Mouse (Mus musculus) midbrain, embryonic 12.5 days (tissue): ENCODE measurements around the gene Ssh2. TPM values are rescaled to one million over a fixed set of nuclear protein-coding genes. Genes with fewer than 3 reads are reported as not detected.

Experiments used
- ATAC-seq: fragments of 200-750 bp; cut with Nextera tagmentation; 2 replicates; pipeline ENCODE4 v1.8.0; 2017; ENCODE audit warnings: low read depth, moderate TSS enrichment, moderate library complexity; ENCODE audit not compliant: low FRiP score
- H3K27ac ChIP-seq: fragments of 300-500 bp; sonication (generic); replicated peaks from 2 replicates; pipeline ENCODE4 v1.5.1; 2016; ENCODE audit warnings: mild to moderate bottlenecking
- H3K27me3 ChIP-seq: fragments of 300-500 bp; sonication (generic); 2 replicates; pipeline ENCODE4 v1.6.1; 2016; ENCODE audit warnings: mild to moderate bottlenecking
- H3K36me3 ChIP-seq: fragments of 300-500 bp; sonication (generic); 2 replicates; pipeline ENCODE4 v1.6.1; 2016
- H3K4me1 ChIP-seq: fragments of 300-500 bp; sonication (generic); 2 replicates; pipeline ENCODE4 v1.6.1; 2016
- H3K4me2 ChIP-seq: fragments of 300-500 bp; sonication (generic); replicated peaks from 2 replicates; pipeline ENCODE4 v1.6.1; 2016; ENCODE audit warnings: mild to moderate bottlenecking, moderate library complexity
- H3K4me3 ChIP-seq: fragments of 300-500 bp; sonication (generic); 2 replicates; pipeline ENCODE4 v1.5.1; 2016; ENCODE audit warnings: mild to moderate bottlenecking
- H3K9ac ChIP-seq: fragments of 300-500 bp; sonication (generic); replicated peaks from 2 replicates; pipeline ENCODE4 v1.6.1; 2016; ENCODE audit warnings: mild to moderate bottlenecking, moderate library complexity
- H3K9me3 ChIP-seq: fragments of 300-500 bp; sonication (generic); 2 replicates; pipeline ENCODE4 v1.6.1; 2016; ENCODE audit warnings: mild to moderate bottlenecking
- WGBS: fragments of 180-500 bp; shearing (Covaris S2); methylation state at CpG from one replicate; pipeline ENCODE4 v1.1.7; 2016; 5-methylcytosine and 5-hydroxymethylcytosine counted together
- polyA plus RNA-seq: library from polyadenylated mRNA; unstranded; fragments of >200 nt; fragmentation: Nextera tagmentation; extraction: Ambion mirVana; gene quantifications from 2 replicates; pipeline ENCODE4 v1.2.1, GENCODE M21; 2016

Ssh2 gene
- polyA plus RNA-seq, 1 experiment from 2014 or later: 15.1 TPM

DNA sequence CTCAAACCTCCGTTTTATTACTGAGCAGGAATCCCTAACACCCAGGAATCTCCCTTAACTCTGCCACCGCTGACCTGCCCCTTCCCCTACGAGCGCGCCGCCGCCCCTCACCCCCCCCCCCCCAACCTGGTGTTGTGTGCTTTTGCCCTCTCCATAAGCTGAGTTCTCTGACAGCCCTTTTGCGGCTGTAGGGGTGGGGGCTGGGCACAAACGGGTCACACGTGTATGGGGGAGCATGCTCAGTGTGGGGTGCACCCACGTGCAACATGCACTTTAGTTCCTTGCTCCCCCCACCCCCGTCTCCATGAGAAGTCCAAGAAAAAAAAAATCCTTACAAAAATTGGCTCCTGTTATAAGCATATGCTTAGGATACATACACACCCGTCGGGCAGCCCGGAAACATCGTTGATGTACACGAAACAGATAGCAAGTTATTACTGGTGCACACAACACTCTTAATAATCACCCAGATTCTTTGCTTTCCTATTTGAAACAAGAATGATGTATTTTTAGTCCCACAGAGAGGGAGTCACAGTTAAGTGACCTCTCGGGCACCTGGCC is 276.3 kb downstream of the Ssh2 start:
- ATAC-seq: no peak
- no peaks in the 10 kb centered on the region for H3K36me3 ChIP-seq
- peak overlapping the region; percentile 63 for H3K9ac ChIP-seq
- H3K27me3 ChIP-seq: no peaks in the 10 kb centered on the region
- WGBS: under 1% methylated on average over 14 of the region's 18 CpGs
- H3K4me3 ChIP-seq: peak overlapping the region; percentile 97
- peaks cover 74% of the 10 kb centered on the region for H3K4me1 ChIP-seq
- H3K4me2 ChIP-seq: peak overlapping the region; percentile 80
- no peaks in the 10 kb centered on the region for H3K9me3 ChIP-seq
- peak overlapping the region; percentile 82 for H3K27ac ChIP-seq

DNA sequence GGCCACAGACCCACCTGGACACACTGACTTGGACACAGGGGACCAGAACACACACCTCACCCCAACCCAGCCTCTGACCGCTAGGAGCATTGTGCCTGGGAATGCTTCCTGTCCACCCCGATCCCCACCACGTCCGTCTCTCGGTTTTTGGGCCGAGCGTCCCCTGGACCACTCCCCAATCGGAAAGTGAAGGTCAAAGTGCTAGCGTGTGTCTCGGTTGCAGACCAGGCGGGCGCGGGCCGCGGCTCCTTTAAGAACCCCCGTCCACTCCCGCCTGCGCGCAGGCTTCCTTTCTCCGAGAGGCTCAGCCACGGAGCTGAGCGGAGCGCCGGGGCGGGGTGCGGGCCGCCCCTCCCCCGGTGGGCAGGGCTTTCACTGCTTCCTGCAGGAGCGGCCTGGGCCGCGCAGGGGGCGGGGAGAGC is 276.8 kb downstream of the Ssh2 start:
- Histone ChIP-seq H3K9me3 (no peaks in the 10 kb centered on the region), H3K27me3 (no peaks in the 10 kb centered on the region), H3K4me2 (peak overlapping the region; percentile 80), H3K4me1 (peaks cover 74% of the 10 kb centered on the region), H3K27ac (peak overlapping the region; percentile 82), H3K4me3 (peak overlapping the region; percentile 97), H3K36me3 (no peaks in the 10 kb centered on the region), H3K9ac (peak overlapping the region; percentile 63)
- WGBS: under 1% methylated on average over 29 of the region's 32 CpGs
- peak; percentile 66 for ATAC-seq

DNA sequence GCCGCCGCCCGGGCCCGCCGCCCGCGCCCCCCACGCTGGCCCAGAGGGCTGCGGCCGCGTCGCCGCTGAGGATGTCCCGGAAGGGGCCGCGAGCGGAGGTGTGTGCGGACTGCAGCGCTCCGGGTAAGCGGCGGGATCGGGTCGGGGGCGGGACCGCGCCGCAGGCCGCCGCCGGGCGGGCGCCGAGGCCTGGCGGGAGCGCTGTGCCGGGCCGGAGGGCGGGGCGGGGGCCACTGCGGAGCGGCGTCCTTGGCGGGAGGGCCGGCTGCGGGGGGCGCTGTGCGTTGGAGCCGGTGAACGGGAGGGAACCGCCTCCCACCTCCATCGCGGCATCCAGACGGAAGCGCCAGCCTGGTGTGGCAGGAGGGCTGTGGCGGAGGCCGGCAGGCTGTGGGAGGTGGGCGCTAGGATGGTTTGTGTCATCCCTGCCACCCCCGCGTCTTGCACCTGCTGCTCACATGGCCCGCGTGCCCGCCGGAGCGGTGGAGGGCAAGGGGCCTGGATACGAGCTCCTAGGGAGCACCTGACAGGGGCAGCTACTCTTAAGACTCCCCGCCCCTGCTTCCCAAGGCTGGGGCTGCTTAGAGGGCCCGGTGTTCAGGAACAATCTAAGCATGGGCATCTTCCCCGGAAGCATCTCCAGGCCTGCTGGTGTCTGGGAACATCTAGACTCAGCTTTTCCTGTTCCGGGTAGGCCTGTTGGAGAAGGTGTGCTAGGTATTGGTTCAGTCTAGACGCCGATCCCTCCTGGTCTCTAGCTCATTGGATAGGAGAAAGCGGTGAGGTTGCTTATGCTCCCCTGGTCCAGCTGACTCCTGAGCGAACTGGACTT is 277.6 kb downstream of the Ssh2 start, which contains the start of gene Git1:
Gene Git1, plus strand, starts transcription at position 51 of the 832 bp plus-strand sequence.
- Histone ChIP-seq H3K36me3 (no peaks in the 10 kb centered on the region), H3K4me2 (peak within 1 kb of the TSS; percentile 98), H3K27me3 (no peaks in the 10 kb centered on the region), H3K9me3 (no peaks in the 10 kb centered on the region), H3K4me3 (peak within 1 kb of the TSS; percentile 97), H3K27ac (peak within 1 kb of the TSS; percentile 89), H3K4me1 (peaks cover 71% of the 10 kb centered on the region), H3K9ac (peak within 1 kb of the TSS; percentile 97)
- ATAC-seq: no peak
- WGBS: 2% methylated on average over 57 of the region's 74 CpGs

DNA sequence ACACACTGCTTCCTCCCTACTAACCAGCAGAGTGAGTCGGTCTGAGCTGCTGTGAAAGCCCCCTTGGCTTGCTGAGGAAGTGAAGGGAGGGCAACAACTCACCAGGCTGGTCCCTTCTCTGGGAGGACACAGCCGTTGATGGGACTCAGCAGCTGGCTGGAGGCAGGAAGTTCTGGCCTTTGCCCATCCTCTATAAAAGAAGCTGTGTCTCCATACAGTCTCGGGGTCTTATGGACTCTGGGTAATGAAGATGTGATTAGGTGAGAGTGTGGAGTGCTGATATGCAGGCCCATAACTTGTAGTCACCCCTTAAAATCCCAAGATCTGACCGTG is 278.2 kb downstream of the Ssh2 start:
- Histone ChIP-seq H3K4me2 (peak overlapping the region; percentile 98), H3K4me3 (peak overlapping the region; percentile 97), H3K9ac (peak overlapping the region; percentile 97), H3K36me3 (peaks cover 5% of the 10 kb centered on the region), H3K27ac (peak overlapping the region; percentile 89), H3K9me3 (no peaks in the 10 kb centered on the region), H3K27me3 (no peaks in the 10 kb centered on the region), H3K4me1 (peaks cover 70% of the 10 kb centered on the region)
- no peak for ATAC-seq
- 38% methylated on average over 4 of the region's 4 CpGs for WGBS

DNA sequence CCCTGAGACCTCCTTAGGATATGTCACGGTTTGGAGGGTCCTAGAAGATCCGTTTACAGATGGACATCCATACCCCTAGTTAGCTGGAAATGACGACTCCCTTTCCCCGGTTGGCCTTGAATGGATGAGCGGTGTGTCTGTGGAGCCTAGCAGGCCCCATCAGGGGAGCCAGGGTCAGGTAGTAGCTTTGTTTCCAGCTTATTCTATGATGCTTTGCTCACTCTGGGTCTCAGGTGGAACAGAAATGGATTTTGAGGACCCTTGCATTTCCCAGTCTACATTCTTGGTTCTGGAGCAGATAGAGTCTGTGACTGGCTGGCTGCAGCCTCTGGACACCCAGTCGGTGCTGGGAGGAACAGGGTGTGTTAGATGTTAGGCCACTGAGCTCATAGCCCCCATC is 278.7 kb downstream of the Ssh2 start:
- peak overlapping the region; percentile 97 for H3K9ac ChIP-seq
- no peaks in the 10 kb centered on the region for H3K27me3 ChIP-seq
- H3K4me2 ChIP-seq: peak overlapping the region; percentile 98
- peak overlapping the region; percentile 97 for H3K4me3 ChIP-seq
- no peak overlapping the region for H3K27ac ChIP-seq
- 82% methylated on average over 6 of the region's 6 CpGs for WGBS
- no peaks in the 10 kb centered on the region for H3K9me3 ChIP-seq
- ATAC-seq: no peak
- peaks cover 10% of the 10 kb centered on the region for H3K36me3 ChIP-seq
- H3K4me1 ChIP-seq: peaks cover 70% of the 10 kb centered on the region

DNA sequence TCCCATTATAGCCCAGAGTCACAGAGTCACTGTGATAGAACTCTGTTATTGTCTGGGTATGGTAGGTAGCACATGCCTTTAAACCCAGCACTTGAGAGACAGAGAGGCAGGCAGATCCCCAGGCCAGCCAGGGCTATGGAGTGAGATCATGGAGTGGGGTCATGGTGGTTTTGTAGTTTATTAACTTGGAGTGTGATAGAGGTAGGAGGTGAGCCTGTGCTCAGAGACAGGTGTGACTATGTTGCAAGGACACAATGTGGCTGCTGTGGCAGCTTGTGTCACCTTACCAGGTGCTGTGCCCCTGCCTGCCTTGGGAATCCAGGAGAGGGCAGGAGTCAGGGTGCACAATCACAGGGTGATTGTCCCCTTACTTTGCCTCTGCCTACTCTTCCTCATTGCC is 279.4 kb downstream of the Ssh2 start:
- no peak overlapping the region for H3K4me2 ChIP-seq
- H3K4me1 ChIP-seq: peaks cover 70% of the 10 kb centered on the region
- no peak overlapping the region for H3K27ac ChIP-seq
- H3K9ac ChIP-seq: peak overlapping the region; percentile 97; the same call in 1 of the 2 replicates
- no peaks in the 10 kb centered on the region for H3K9me3 ChIP-seq
- H3K27me3 ChIP-seq: no peaks in the 10 kb centered on the region
- no peak for ATAC-seq
- H3K36me3 ChIP-seq: peaks cover 17% of the 10 kb centered on the region
- H3K4me3 ChIP-seq: no peak overlapping the region

DNA sequence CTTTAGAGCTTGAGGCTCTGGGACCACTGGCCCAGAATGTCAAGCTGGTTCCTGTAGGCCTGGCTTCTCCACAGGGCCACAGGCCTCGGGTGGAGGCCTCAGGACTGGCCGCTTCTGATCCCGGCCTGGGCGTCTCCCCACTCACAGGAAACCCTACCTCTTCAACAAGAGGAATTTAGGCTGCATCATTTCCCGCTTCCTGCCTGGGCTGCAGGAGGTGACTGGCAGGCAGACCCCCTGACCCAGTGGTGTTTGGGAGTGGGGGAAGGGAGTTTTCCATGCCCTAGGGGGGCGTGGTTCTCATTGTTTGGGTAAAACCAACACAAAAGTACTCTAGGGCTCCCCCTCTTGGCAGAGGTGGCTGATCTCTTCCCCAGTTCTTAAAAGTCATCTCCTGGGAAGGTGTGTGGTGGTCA is 281.3 kb downstream of the Ssh2 start:
- Histone ChIP-seq H3K4me2 (no peak overlapping the region), H3K27ac (peak overlapping the region; percentile 12; the same call in 1 of the 2 replicates), H3K9me3 (no peaks in the 10 kb centered on the region), H3K9ac (no peak overlapping the region), H3K4me3 (no peak overlapping the region), H3K27me3 (no peaks in the 10 kb centered on the region), H3K36me3 (peaks cover 27% of the 10 kb centered on the region), H3K4me1 (peaks cover 61% of the 10 kb centered on the region)
- 9% methylated on average over 6 of the region's 6 CpGs for WGBS
- no peak for ATAC-seq

DNA sequence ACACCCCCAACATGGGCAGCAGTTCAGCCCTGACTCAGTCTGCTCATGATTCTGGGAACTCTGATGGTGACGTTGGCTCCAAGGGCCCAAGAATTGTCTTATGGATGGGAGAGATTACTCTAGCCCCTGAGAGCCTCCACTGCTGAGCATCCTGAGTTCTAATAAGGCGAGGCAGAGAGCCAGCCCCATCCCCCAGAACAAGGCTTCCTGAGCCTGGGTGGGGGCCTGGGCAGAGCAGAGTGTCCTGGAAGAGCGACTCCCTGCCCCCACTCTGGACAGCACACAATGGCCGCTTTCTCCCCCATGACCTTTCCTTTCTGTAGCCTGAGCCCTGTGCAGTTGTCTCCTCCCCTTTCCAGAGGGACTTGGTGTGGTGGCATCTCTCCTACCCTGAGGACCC is 281.8 kb downstream of the Ssh2 start:
- Histone ChIP-seq H3K4me2 (no peak overlapping the region), H3K36me3 (peaks cover 32% of the 10 kb centered on the region), H3K9ac (no peak overlapping the region), H3K9me3 (no peaks in the 10 kb centered on the region), H3K27ac (peak overlapping the region; percentile 22; the same call in 1 of the 2 replicates), H3K27me3 (no peaks in the 10 kb centered on the region), H3K4me1 (peaks cover 56% of the 10 kb centered on the region), H3K4me3 (no peak overlapping the region)
- no peak for ATAC-seq
- 18% methylated on average over 4 of the region's 4 CpGs for WGBS

DNA sequence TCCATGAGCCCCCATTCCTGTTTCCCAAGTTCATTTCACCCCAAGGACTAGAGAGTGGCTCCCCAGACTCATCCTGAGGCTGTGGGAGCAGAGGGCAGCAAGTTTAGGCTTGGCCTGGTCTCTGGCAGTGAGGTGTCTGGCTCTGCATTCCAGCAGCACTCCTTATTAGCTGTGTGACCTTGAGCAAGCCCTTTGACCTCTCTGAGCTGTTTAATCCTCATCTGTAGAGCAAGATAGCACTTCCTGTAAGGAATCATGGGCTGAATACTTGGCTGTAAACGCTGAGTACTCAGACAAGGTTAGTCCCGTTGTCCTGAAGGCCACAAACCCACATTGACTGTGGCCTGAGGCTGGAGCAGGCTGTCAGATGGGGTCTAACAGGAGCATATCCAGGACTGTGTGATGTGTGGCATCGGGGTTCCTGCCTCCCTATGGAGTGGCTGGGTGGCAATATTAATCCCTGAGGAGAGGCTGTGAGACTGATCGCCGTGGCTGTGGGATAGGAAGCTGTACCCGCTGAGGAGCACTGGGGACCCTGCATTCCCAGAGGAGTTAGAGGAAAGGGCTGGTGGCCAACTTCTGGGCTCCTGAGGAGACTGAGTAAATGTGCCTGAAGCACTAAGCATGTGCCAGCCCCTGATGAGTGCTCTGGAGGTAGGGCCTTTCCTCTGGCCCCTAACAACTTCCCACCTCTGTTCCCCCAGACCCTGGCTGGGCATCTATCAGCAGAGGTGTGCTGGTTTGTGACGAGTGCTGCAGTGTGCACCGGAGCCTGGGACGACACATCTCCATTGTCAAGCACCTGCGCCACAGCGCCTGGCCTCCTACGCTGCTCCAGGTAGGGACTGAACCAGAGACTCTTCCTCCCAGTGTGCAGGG is 282.4 kb downstream of the Ssh2 start:
- Histone ChIP-seq H3K36me3 (peaks cover 38% of the 10 kb centered on the region), H3K9me3 (no peaks in the 10 kb centered on the region), H3K27ac (peak overlapping the region; percentile 22; the same call in 1 of the 2 replicates), H3K27me3 (no peaks in the 10 kb centered on the region), H3K4me1 (peaks cover 56% of the 10 kb centered on the region), H3K4me2 (no peak overlapping the region), H3K9ac (0 out of 2 replicates have a peak overlapping the region, but pooled peaks have one; percentile 0), H3K4me3 (no peak overlapping the region)
- no peak for ATAC-seq
- WGBS: 67% methylated on average over 12 of the region's 12 CpGs

- Histone ChIP-seq H3K36me3 (peaks cover 47% of the 10 kb centered on the region), H3K27ac (no peak overlapping the region), H3K9ac (no peak overlapping the region), H3K4me1 (peaks cover 49% of the 10 kb centered on the region), H3K9me3 (no peaks in the 10 kb centered on the region), H3K4me3 (no peak overlapping the region), H3K4me2 (no peak overlapping the region), H3K27me3 (no peaks in the 10 kb centered on the region)
- no peak for ATAC-seq
- 92% methylated on average over 7 of the region's 7 CpGs for WGBS
These were observed 283.3 kb downstream of the Ssh2 start for GRCm38 (mm10) chr11:77499354-77499753.

DNA sequence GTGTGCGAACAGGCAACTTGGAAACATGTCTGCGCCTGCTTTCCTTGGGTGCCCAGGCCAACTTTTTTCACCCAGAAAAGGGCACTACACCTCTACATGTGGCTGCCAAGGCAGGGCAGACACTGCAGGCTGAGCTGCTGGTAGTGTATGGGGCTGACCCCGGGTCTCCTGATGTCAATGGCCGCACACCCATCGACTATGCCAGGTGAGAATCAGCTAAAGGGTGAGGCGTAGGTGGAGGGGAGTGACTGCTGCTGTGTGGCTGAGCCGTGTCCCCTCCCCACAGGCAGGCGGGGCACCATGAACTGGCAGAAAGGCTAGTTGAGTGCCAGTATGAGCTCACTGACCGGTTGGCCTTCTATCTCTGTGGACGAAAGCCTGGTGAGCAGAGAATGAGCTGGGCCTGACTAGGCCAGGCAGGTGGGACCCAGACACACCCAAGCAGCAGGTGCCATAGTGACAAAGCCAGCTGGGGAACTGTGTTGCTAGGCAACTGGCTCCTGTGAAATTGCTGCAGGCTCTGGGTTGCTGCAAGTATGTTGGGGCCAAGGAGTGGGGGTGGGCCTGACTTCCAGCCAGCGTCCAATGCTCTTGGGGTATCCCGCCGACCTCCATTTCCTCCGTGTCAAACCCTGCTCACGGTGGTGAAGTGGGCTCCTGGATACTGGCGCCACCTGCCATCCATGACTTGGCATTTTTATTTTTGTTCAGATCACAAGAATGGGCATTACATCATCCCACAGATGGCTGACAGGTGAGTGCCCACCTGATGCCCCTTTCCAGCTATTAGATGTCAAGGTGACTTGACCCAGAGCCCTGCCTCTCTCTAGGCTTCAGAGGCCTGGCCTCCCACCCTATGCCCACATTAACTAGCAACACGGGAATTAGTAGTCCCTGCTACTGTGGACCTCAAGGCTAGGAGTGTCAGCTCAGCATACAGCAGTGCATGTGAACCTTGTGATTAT is 284.6 kb downstream of the Ssh2 start:
- no peaks in the 10 kb centered on the region for H3K9me3 ChIP-seq
- 84% methylated on average over 17 of the region's 17 CpGs for WGBS
- no peak overlapping the region for H3K9ac ChIP-seq
- no peaks in the 10 kb centered on the region for H3K27me3 ChIP-seq
- no peak for ATAC-seq
- peak overlapping the region; percentile 40; the same call in 1 of the 2 replicates for H3K27ac ChIP-seq
- H3K4me2 ChIP-seq: no peak overlapping the region
- H3K36me3 ChIP-seq: peaks cover 60% of the 10 kb centered on the region
- no peak overlapping the region for H3K4me3 ChIP-seq
- H3K4me1 ChIP-seq: peaks cover 36% of the 10 kb centered on the region
